ENCODE assay signal across 28 mouse cellular contexts in the genomic region with DNA sequence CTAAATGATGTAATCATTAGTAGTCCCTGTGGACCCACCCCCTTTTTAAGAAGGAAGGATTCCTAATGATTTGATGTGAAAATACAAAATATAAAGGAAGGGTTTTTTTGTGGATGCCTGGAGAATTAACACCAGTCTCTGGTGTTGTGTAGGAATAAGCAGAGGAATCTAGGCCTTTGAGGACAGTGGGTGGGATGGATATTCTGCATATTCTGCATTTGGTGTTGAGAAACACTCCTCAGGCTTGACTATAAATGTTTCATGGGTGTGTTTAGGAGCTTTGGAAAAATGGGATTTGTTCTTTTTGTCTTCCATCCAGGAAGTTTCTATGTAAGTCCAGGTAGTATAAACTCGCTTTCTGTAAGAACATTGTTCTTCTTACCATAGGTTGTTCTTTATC.
"Had no signal": no experiment of that assay in that cellular context is flagged by ENCODE, and none has a peak within 500 bp of the region (broad histone marks: within the 10 kb centered on the region; RNA-seq: fewer than 3 reads in every experiment).

No protein-coding gene starts in this region.

- H3K9ac ChIP-seq: embryonic facial prominence, embryonic 12.5 days; embryonic facial prominence, embryonic 13.5 days; embryonic facial prominence, embryonic 15.5 days; forebrain, embryonic 12.5 days; forebrain, embryonic 13.5 days; forebrain, embryonic 15.5 days; forebrain, postnatal 0 days had no signal

- DNase-seq: cerebellum, adult 2 months; cerebellum, adult 8-10 months; cerebellum, adult 9-10 months; cerebellum, adult 9-11 months; cerebellum, postnatal 10 days; cerebellum, postnatal 14 days; cerebellum, postnatal 25 days; cerebellum, postnatal 36 days; embryo, embryonic 11 days; forebrain, postnatal 0 days; gastrocnemius, adult 2 months; gastrocnemius, postnatal 10 days; gastrocnemius, postnatal 14 days; gastrocnemius, postnatal 25 days; gastrocnemius, postnatal 36 days; heart, adult 18-20 months; heart, adult 2 months had no signal

- H3K27ac ChIP-seq: embryonic facial prominence, embryonic 10.5 days; embryonic facial prominence, embryonic 12.5 days; embryonic facial prominence, embryonic 13.5 days; embryonic facial prominence, embryonic 15.5 days; forebrain, embryonic 10.5 days; forebrain, embryonic 12.5 days; forebrain, embryonic 13.5 days; forebrain, embryonic 15.5 days; gastrocnemius, adult 2 months; heart, adult 2 months had no signal

- H3K4me2 ChIP-seq: embryonic facial prominence, embryonic 12.5 days; embryonic facial prominence, embryonic 13.5 days; embryonic facial prominence, embryonic 15.5 days; forebrain, embryonic 12.5 days; forebrain, embryonic 13.5 days; forebrain, embryonic 15.5 days had no signal

- H3K27me3 ChIP-seq: embryonic facial prominence, embryonic 12.5 days; embryonic facial prominence, embryonic 13.5 days; embryonic facial prominence, embryonic 15.5 days; forebrain, embryonic 12.5 days; forebrain, embryonic 13.5 days; forebrain, embryonic 15.5 days had no signal

- ATAC-seq: forebrain, embryonic 13.5 days; forebrain, embryonic 14.5 days; forebrain, embryonic 15.5 days; forebrain, embryonic 16.5 days; forebrain, postnatal 0 days had no signal

- H3K4me3 ChIP-seq: embryonic facial prominence, embryonic 10.5 days; embryonic facial prominence, embryonic 12.5 days; embryonic facial prominence, embryonic 13.5 days; embryonic facial prominence, embryonic 15.5 days; erythroblast, embryonic 14.5 days; forebrain, embryonic 10.5 days; forebrain, embryonic 12.5 days; forebrain, embryonic 13.5 days; forebrain, embryonic 15.5 days; gastrocnemius, adult 2 months; heart, adult 2 months had no signal

- H3K36me3 ChIP-seq: embryonic facial prominence, embryonic 12.5 days; embryonic facial prominence, embryonic 13.5 days; embryonic facial prominence, embryonic 15.5 days; forebrain, embryonic 12.5 days; forebrain, embryonic 15.5 days had no signal

- H3K9me3 ChIP-seq: embryonic facial prominence, embryonic 10.5 days; embryonic facial prominence, embryonic 12.5 days; embryonic facial prominence, embryonic 13.5 days; embryonic facial prominence, embryonic 15.5 days; forebrain, embryonic 10.5 days; forebrain, embryonic 12.5 days; forebrain, embryonic 13.5 days; forebrain, embryonic 15.5 days had no signal
